Mouse (Mus musculus) effector memory CD4-positive, alpha-beta T cell, adult 5 months (primary cell): Measurements from ENCODE around the gene Dlgap3. TPM values are rescaled to one million over a fixed set of nuclear protein-coding genes. Genes with fewer than 3 reads are reported as not detected.

Experiments used
- polyA plus RNA-seq: library from polyadenylated mRNA; unstranded; fragments of 100-300 nt; shearing (Covaris generic); gene quantifications from one replicate; pipeline ENCODE4 v1.2.1, GENCODE M21; 2017

Dlgap3 gene
- polyA plus RNA-seq = not detected

GRCm38 (mm10) chr4:127168914-127169345 lies at the start of gene Dlgap3:
Gene Dlgap3 (plus strand): TSS chr4:127169204.

GRCm38 (mm10) chr4:127123391-127123790 lies 45.6 kb upstream of the Dlgap3 start, which contains the start of gene Tmem35b:
Gene Tmem35b (plus strand): TSS chr4:127123691.

GRCm38 (mm10) chr4:127243552-127243951 lies 74.5 kb downstream of the Dlgap3 start, which contains the start of gene Smim12:
Gene Smim12 (plus strand): TSS chr4:127243784.

Other genes starting within 250 kb of the Dlgap3 start
- 38.4 TPM for gene Zmym4, start 201.1 kb upstream of the Dlgap3 start, polyA plus RNA-seq
- gene Sfpq, start 147.9 kb upstream of the Dlgap3 start, polyA plus RNA-seq = 218 TPM
- 27.5 TPM for gene Zmym1, start 108.1 kb upstream of the Dlgap3 start, polyA plus RNA-seq
- 23.4 TPM for gene Zmym6, start 91.8 kb upstream of the Dlgap3 start, polyA plus RNA-seq
- 13.1 TPM for gene Tmem35b, start 45.5 kb upstream of the Dlgap3 start, polyA plus RNA-seq
- 15.3 TPM for gene Smim12, start 74.6 kb downstream of the Dlgap3 start, polyA plus RNA-seq
- gene Gja4, start 144.8 kb downstream of the Dlgap3 start, polyA plus RNA-seq = not detected
- not detected for gene Gjb3, start 161.6 kb downstream of the Dlgap3 start, polyA plus RNA-seq
- gene Gjb4, start 184.9 kb downstream of the Dlgap3 start, polyA plus RNA-seq = not detected
- not detected for gene Gjb5, start 189.0 kb downstream of the Dlgap3 start, polyA plus RNA-seq